Mouse (Mus musculus) liver, adult (tissue): Measurements from ENCODE around the gene Pcp4l1.

Source experiments
- GATA4 ChIP-seq: IDR thresholded peaks from 2 replicates; pipeline ENCODE4 v1.6.1; 2014; ENCODE audit warnings: mild to moderate bottlenecking, low read length; ENCODE audit not compliant: insufficient replicate concordance

The Pcp4l1 gene

GRCm38 (mm10) chr1:171200769-171201168, 4.7 kb upstream of the Pcp4l1 start:
- no peak for TF ChIP-seq GATA4

DNA sequence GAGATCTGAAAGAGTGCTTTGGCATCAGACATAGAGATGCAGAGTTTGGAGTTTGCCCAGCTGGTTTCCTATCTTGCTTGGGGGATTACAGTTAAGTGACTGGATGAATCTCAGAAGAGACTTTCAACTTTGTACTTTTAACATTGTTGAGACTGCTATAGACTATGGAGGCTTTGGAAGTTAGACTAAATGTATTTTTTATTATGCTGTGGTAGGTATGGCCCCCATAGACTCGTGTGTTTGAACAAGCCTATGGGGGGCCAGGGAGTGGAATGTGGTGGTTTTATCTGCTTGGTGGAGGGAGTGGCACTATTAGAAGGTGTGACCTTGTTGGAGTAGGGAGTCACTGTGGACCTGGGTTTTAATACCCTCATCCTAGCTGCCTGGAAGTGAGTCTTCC, 3.5 kb upstream of the Pcp4l1 start:
- TF ChIP-seq GATA4: no peak

GRCm38 (mm10) chr1:171195046-171195822, 834 bp downstream of the Pcp4l1 start:
- TF ChIP-seq GATA4: no peak

DNA sequence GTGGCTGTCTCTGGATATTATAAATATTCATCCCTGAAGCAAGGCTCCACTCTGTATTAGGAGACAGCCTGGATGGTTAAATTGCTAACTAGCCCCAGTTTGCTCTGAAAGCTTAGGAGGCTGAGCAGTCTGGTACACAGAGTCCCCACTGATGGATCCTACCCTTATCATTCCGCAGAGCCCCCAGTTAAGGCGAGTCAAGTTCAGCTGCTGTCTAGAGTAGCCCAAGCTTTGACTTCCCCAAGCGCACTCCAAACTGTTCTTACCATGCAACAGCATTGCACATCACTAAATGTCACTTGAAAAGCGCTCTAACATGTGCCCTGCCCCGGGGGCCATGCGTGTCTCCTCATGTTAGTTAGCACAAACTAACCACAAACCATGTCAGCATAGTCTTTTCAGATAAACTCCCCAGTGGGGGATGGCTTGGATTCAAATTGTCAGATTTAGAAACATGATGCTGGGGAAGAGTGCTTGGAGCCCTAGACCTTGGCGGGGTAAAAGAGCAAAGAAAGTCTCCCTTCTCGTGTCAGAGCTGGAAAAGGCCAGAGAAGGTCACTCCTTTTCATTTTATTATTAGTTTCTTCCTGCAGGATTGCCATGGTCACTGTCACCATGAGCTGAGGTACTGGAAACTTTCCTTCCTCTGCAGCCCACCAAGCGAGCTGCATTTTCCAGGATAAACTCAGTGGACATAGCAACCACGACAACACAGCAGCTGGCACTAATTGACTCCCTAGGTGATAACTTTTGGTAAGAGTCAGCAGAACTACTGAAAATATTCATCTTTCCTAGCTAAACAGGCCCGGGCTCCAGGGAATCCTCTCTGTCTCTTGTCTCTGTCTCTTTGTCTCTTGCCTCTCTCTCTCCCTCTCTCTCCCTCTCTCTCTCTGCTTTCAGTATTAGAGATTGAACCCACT, 1.9 kb downstream of the Pcp4l1 start:
- TF ChIP-seq GATA4: no peak

GRCm38 (mm10) chr1:171193093-171193840, 2.8 kb downstream of the Pcp4l1 start:
- no peak for TF ChIP-seq GATA4

DNA sequence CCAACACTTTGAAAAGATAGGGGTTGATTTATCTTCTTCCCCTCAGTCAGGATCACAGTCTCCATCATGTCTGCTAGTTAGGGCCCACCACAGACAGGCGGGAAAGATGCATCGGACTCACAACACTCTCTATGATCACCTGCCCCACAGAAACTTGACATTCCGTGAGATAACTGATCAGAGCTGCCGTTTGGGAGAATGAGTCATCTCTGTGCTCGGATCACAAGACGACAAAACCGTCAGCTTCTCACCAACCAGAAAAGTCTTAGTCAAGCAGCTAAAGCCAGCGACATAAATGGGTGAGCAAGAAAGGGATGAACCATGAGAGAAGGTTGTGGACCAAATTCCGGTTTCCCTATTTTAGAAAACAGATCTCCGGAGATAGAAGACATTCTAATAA, 3.8 kb downstream of the Pcp4l1 start:
- no peak for TF ChIP-seq GATA4

DNA sequence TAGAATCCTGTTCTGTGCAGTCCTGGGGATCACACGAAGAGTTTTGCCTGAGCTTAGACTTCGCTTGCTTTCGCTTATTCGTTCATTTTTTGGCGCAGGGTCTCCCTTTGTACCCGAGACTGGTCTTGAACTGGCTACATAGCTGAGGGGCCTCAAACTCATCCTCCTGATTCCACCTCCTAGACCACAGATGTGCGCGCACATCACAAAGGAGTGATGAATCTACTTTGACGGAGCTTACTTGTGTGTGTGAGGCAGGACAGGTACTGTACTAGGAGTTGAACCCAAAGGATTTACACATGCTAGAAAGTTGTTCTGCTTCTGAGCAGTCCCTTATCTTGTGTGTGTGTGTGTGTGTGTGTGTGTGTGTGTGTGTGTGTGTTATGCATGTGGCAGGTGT, 5.2 kb downstream of the Pcp4l1 start:
- TF ChIP-seq GATA4: no peak

- TF ChIP-seq GATA4: no peak
Measured at GRCm38 (mm10) chr1:171189476-171190114, 6.5 kb downstream of the Pcp4l1 start.

GRCm38 (mm10) chr1:171189046-171189445, 7.0 kb downstream of the Pcp4l1 start:
- TF ChIP-seq GATA4: no peak

- no peak for TF ChIP-seq GATA4
Measured at GRCm38 (mm10) chr1:171187851-171188700, 8.0 kb downstream of the Pcp4l1 start.

GRCm38 (mm10) chr1:171185655-171186054, 10.4 kb downstream of the Pcp4l1 start:
- TF ChIP-seq GATA4: no peak

DNA sequence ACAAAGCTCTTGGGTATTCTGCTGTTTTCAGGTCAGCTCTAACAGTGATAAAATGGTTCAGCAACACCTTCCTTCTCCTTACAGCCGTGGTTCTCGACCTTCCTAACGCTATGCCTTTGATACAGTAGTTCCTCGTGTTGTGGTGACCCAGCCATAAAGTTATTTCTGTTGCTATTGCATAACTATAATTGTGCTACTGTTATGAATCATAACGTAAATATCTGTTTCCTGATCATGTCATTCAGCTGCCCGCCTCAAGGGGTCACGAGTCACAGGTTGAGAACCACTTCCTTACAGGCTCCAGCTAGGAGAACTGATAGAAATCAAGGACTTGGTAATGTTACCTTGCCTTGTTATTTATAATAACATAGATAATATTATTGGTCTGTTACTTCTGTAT, 11.8 kb downstream of the Pcp4l1 start:
- no peak for TF ChIP-seq GATA4

DNA sequence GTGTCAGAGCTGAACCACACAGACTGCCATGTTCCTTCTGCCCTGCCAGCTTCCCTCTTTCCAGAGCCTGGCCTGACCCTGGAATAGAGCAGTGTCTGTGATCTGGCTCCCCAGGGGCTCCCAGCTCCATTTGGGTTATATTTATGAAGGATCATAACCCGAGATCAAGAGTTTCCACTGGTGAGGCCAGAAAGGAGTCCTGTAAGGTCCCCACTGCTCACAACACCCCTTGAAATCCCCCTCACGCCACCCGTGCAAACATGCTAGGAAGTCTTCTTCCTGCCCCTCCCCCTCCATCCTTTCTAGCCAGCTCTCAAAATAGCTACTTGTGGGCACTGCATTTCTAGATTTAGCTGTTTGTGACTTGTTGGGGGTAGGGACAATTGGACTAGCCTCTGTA, 12.4 kb downstream of the Pcp4l1 start:
- no peak for TF ChIP-seq GATA4

GRCm38 (mm10) chr1:171183025-171183424, 13.0 kb downstream of the Pcp4l1 start:
- TF ChIP-seq GATA4: no peak
